Mouse (Mus musculus): ENCODE data around the gene Ralgps1. TPM values are rescaled to one million over a fixed set of nuclear protein-coding genes. Genes with fewer than 3 reads are reported as not detected.

Ralgps1 gene
- total and polyA plus RNA-seq, 3 experiments: 0.89 to 2.6 TPM; not detected in 1

DNA sequence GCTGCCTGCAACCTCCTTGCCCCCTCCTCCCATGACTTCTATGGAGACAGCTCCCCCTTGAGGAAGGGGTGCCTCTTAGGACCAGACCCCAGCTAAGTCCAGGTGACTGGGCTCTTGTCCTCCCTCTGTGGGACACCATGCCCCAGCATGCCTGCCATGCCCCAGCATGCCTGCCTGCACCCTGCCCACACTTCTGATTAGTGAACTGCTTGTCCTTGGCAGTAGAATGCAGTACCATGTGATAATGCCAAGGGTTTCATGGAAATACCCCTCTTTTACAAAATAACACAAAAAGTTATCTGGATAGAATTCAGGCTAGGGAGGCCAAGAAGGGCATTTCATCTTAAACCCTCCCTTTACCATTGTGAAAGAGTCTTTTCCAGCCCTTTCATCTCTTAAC is 125.9 kb downstream of the Ralgps1 start:
- Histone ChIP-seq H3K9me3 (replicated peaks; ENCODE audit: insufficient read depth, low read length) (no peaks in the 10 kb centered on the region), H3K36me3 (ENCODE audit: control insufficient read depth in 1 of 2, insufficient read depth in 2 of 2, low read length in 2 of 2) (peaks cover 0 to 2% of the 10 kb centered on the region in 2 experiments; a peak in 2 of 4 replicates), H3K79me2 (ENCODE audit: control insufficient read depth, insufficient read depth, low read length, poor library complexity) (no peaks in the 10 kb centered on the region), H3K27me3 (ENCODE audit: control insufficient read depth in 1 of 2, insufficient read depth in 2 of 2, low read length in 2 of 2) (no peaks in the 10 kb centered on the region), H3K27ac (ENCODE audit: control insufficient read depth, low read depth, low read length) (no peak overlapping the region), H3K4me3 (ENCODE audit: control insufficient read depth in 1 of 2, insufficient read depth in 1 of 2, low read depth in 2 of 2, low read length in 2 of 2) (no peak overlapping the region), H3K4me1 (ENCODE audit: control insufficient read depth in 1 of 2, insufficient read depth in 2 of 2, low read length in 2 of 2) (peaks cover 0 to 4% of the 10 kb centered on the region in 2 experiments; a peak in 2 of 4 replicates), H3K9ac (ENCODE audit: control insufficient read depth, low read depth, low read length, poor library complexity, severe bottlenecking) (no peak overlapping the region)
- TF ChIP-seq MAX (IDR thresholded peaks at IDR 0.05; ENCODE audit: low read length) (no peak), MAFK (IDR thresholded peaks at IDR 0.05; ENCODE audit: borderline replicate concordance, low read depth, low read length) (no peak), ZNF384 (IDR thresholded peaks at IDR 0.05; ENCODE audit: low read depth, low read length) (no peak), POLR2AphosphoS5 (IDR thresholded peaks at IDR 0.05; ENCODE audit: borderline replicate concordance, low read depth, low read length) (no peak), CHD1 (IDR thresholded peaks at IDR 0.05; ENCODE audit: low read depth, low read length) (no peak), SMC3 (IDR thresholded peaks at IDR 0.05; ENCODE audit: low read depth, low read length) (no peak), GATA1 (IDR thresholded peaks at IDR 0.05; ENCODE audit: low read depth, low read length) (no peak), MXI1 (IDR thresholded peaks at IDR 0.05; ENCODE audit: low read depth, low read length) (no peak), GABPA (IDR thresholded peaks at IDR 0.05; ENCODE audit: low read depth, low read length) (no peak)
- no peak for DNase-seq (ENCODE audit: low read depth, low spot score)

DNA sequence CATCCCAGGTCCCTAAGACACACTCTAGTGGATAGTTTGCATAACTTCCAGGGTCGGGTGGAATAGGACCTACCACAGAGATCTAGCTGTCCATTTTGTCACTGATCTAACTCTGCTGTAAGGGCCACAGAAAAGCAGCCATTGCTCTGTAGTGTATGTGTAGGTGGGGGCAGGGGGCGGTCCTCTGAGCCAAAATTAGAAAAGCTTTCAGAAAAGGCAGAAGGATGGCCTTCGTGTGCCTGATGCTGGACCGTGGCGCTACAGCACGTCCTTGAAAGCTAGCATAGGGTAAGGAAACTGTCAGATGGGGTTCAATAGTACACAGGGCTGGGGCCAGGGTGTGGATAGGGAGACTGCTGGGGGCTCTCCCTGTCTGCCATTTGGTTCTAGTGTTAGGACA is 126.4 kb downstream of the Ralgps1 start:
- Histone ChIP-seq H3K4me3 (ENCODE audit: control insufficient read depth in 1 of 2, insufficient read depth in 1 of 2, low read depth in 2 of 2, low read length in 2 of 2) (no peak overlapping the region), H3K79me2 (ENCODE audit: control insufficient read depth, insufficient read depth, low read length, poor library complexity) (no peaks in the 10 kb centered on the region), H3K4me1 (ENCODE audit: control insufficient read depth in 1 of 2, insufficient read depth in 2 of 2, low read length in 2 of 2) (peaks cover 0 to 4% of the 10 kb centered on the region in 2 experiments; a peak in 2 of 4 replicates), H3K9ac (ENCODE audit: control insufficient read depth, low read depth, low read length, poor library complexity, severe bottlenecking) (no peak overlapping the region), H3K36me3 (ENCODE audit: control insufficient read depth in 1 of 2, insufficient read depth in 2 of 2, low read length in 2 of 2) (peaks cover 0 to 2% of the 10 kb centered on the region in 2 experiments; a peak in 2 of 4 replicates), H3K9me3 (replicated peaks; ENCODE audit: insufficient read depth, low read length) (no peaks in the 10 kb centered on the region), H3K27me3 (ENCODE audit: control insufficient read depth in 1 of 2, insufficient read depth in 2 of 2, low read length in 2 of 2) (no peaks in the 10 kb centered on the region), H3K27ac (ENCODE audit: control insufficient read depth, low read depth, low read length) (no peak overlapping the region)
- TF ChIP-seq KAT2A (conservative IDR thresholded peaks at IDR 0.05; ENCODE audit: low read depth, low read length) (no peak), ZNF384 (IDR thresholded peaks at IDR 0.05; ENCODE audit: low read depth, low read length) (no peak), MXI1 (IDR thresholded peaks at IDR 0.05; ENCODE audit: low read depth, low read length) (no peak), GATA1 (IDR thresholded peaks at IDR 0.05; ENCODE audit: low read depth, low read length) (no peak), TBP (IDR thresholded peaks at IDR 0.05; ENCODE audit: low read depth, low read length) (no peak), ZKSCAN1 (IDR thresholded peaks at IDR 0.05; ENCODE audit: low read depth, low read length) (no peak), MAX (IDR thresholded peaks at IDR 0.05; ENCODE audit: low read length) (no peak), POLR2AphosphoS5 (IDR thresholded peaks at IDR 0.05; ENCODE audit: borderline replicate concordance, low read depth, low read length) (no peak), RAD21 (IDR thresholded peaks at IDR 0.05; ENCODE audit: low read depth, low read length) (no peak), TCF12 (IDR thresholded peaks at IDR 0.05; ENCODE audit: low read depth, low read length) (no peak), MAZ (IDR thresholded peaks at IDR 0.05; ENCODE audit: low read depth, low read length) (no peak)
- DNase-seq (ENCODE audit: low read depth, low spot score): no peak

Measured in MEL (cell line).